Mouse (Mus musculus) bone marrow macrophage, adult 2 months (primary cell): ENCODE measurements around the gene Trappc10.

ENCODE experiments used
- CTCF ChIP-seq: IDR thresholded peaks from 2 replicates; pipeline ENCODE4 v1.5.1; 2012; ENCODE audit warnings: low read depth, mild to moderate bottlenecking, low read length, moderate library complexity
- POLR2A ChIP-seq: IDR thresholded peaks from 2 replicates; pipeline ENCODE4 v1.6.1; 2012; ENCODE audit warnings: mild to moderate bottlenecking, low read depth, low read length, borderline replicate concordance

DNA sequence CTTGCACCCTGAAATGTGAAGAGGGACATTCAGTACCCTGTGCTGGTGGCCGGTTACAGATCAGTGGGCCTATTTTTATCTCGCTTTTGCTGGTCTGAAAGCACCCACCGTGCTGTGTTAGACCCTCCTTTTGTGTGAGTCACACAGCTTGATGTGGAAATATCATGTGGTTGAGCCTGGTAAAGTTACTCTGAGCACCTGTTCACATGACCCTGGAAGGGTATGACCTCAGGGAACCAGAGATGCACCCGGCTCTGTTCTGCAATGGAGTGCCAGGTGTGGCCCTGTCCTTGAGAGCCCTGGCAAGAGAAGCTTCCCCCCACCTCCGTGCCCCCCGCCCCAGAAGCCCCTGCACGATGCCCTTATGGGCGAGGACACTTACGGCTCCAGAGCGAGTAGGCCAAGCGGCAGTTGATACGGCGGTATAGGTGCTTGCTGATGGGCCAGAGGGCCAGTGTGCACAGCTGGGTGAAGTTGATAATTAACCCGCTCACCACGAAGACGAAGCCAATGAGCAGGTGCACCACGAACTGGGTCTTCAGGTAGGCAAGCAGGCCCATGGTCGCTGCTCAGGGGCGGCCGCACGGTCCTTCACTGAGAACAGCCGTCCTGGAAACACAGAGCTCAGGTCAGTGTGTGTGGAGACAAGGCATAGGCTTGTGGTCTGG, 43.2 kb upstream of the Trappc10 start:
- TF ChIP-seq CTCF (no peak), POLR2A (no peak)
